Mouse (Mus musculus): ENCODE results near the gene Fxr2. TPM values are rescaled to one million over a fixed set of nuclear protein-coding genes. Genes with fewer than 3 reads are reported as not detected.

Gene Fxr2
- polyA plus RNA-seq, 1 experiment from 2014 or later, result 40.1 TPM

DNA sequence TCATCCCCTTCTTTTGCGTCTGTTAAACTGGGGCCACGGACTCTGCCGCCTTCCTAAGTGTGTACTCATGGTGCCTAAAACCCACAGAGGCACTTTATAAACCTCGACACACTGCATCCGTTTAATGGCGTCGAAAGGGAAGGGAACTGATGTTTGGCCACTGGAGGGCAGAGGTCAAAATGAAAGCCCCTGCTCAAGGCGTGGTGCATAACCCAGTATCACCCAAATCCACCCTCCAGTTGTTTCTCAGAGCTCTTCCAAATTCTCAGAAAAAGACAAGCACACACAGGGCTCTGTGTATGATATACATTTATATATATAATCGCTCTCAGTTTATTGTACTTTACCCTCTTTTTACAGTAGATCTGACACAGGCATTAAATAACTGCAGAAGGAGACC is 33.4 kb upstream of the Fxr2 start:
- ATAC-seq (ENCODE audit: insufficient number of reproducible peaks, low FRiP score), result no peak; the same call in 1 of the 2 replicates
- Histone ChIP-seq H3K4me2 (peak overlapping the region; percentile 46; the same call in 1 of the 2 replicates), H3K4me3 (no peak overlapping the region), H3K4me1 (replicated peaks) (peaks cover 54% of the 10 kb centered on the region), H3K9ac (no peak overlapping the region), H3K27ac (ENCODE audit: poor library complexity, severe bottlenecking) (peak overlapping the region; percentile 81), H3K27me3 (replicated peaks) (no peaks in the 10 kb centered on the region), H3K9me3 (replicated peaks) (no peaks in the 10 kb centered on the region), H3K36me3 (no peaks in the 10 kb centered on the region)
- 11% methylated on average over 9 of the region's 9 CpGs for WGBS

DNA sequence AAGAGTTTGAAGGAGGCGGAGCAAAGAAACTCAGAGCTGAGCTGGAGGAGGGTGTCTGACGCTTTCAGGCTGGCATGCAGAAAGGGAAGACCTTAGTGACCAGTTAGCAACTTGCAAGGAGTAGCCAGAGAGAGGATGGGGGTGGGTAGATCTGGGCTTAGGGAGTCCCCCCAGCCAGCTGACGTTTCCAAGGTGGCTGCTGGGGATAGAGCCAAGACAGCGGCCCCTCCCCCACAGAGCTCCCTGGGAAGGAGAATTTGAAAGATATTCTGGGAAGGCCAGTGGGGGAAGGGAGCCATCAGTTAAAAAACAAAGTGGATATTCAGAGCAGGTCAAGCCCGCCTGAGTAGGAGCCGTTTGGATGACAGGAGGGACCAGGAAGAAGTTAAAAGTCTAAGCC is 32.7 kb upstream of the Fxr2 start:
- WGBS, result 3% methylated on average over 6 of the region's 6 CpGs
- Histone ChIP-seq H3K9me3 (replicated peaks) (no peaks in the 10 kb centered on the region), H3K27me3 (replicated peaks) (no peaks in the 10 kb centered on the region), H3K4me2 (peak overlapping the region; percentile 46), H3K4me3 (0 out of 2 replicates have a peak overlapping the region, but pooled peaks have one; percentile 2), H3K4me1 (replicated peaks) (peaks cover 59% of the 10 kb centered on the region), H3K9ac (0 out of 2 replicates have a peak overlapping the region, but pooled peaks have one; percentile 28), H3K27ac (ENCODE audit: poor library complexity, severe bottlenecking) (peak overlapping the region; percentile 81), H3K36me3 (no peaks in the 10 kb centered on the region)
- peak; percentile 56; the same call in 1 of the 2 replicates for ATAC-seq (ENCODE audit: insufficient number of reproducible peaks, low FRiP score)

DNA sequence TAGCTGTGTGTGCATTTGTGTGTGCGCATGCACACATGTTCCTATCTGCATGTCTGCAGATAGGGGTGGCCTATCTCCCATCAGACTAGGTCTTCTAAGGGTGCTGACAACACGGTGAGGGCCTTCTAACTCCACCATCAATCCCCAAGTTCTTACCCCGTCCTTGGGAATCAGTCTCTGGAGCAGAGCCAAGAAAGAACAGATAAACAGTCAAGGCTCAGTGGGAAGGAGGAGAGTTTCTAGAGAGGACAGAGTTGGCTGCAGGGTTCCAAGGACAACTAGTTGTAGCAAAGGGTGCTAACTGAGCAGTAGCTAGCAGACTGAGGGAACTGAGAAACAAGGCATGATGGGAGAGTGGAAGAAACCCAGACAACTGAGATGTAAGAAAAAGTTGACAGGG is 31.0 kb upstream of the Fxr2 start:
- no peaks in the 10 kb centered on the region for H3K36me3 ChIP-seq
- H3K27ac ChIP-seq (ENCODE audit: poor library complexity, severe bottlenecking), result peak overlapping the region; percentile 32
- H3K27me3 ChIP-seq (replicated peaks), result no peaks in the 10 kb centered on the region
- peaks cover 69% of the 10 kb centered on the region for H3K4me1 ChIP-seq (replicated peaks)
- H3K4me2 ChIP-seq, result 0 out of 2 replicates have a peak overlapping the region, but pooled peaks have one; percentile 6
- H3K9me3 ChIP-seq (replicated peaks), result no peaks in the 10 kb centered on the region
- no peak overlapping the region for H3K9ac ChIP-seq
- no peak for ATAC-seq (ENCODE audit: insufficient number of reproducible peaks, low FRiP score)
- H3K4me3 ChIP-seq, result no peak overlapping the region
- WGBS, result 31% methylated on average over 3 of the region's 3 CpGs

DNA sequence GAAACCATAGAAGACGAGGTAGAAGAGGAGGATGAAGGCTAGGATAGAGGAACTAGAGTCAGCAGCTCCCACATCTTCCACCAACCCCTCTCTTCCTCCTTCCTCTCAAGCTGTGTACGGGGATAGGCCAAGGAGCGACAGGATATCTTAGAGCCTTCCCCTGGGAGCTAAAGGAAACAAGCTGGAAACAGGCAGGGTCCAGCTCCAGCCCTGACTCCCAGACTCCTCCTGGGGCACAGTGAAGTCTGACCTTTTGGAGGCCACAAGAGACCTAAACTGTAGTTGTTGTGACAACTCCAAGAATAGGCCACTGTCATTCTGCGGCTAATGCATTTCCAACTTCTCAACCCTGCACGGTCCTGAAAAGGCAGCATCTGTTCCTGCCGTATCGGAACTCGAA is 29.3 kb upstream of the Fxr2 start:
- no peak for ATAC-seq (ENCODE audit: insufficient number of reproducible peaks, low FRiP score)
- Histone ChIP-seq H3K36me3 (no peaks in the 10 kb centered on the region), H3K27ac (ENCODE audit: poor library complexity, severe bottlenecking) (no peak overlapping the region), H3K27me3 (replicated peaks) (no peaks in the 10 kb centered on the region), H3K9me3 (replicated peaks) (no peaks in the 10 kb centered on the region), H3K4me3 (no peak overlapping the region), H3K4me2 (peak overlapping the region; percentile 100; the same call in 1 of the 2 replicates), H3K9ac (no peak overlapping the region), H3K4me1 (replicated peaks) (peaks cover 69% of the 10 kb centered on the region)
- WGBS, result 67% methylated on average over 8 of the region's 8 CpGs

- Histone ChIP-seq H3K27me3 (replicated peaks) (no peaks in the 10 kb centered on the region), H3K9ac (peak overlapping the region; percentile 78; the same call in 1 of the 2 replicates), H3K27ac (ENCODE audit: poor library complexity, severe bottlenecking) (peak overlapping the region; percentile 68; the same call in 1 of the 2 replicates), H3K4me1 (replicated peaks) (peaks cover 66% of the 10 kb centered on the region), H3K4me3 (peak overlapping the region; percentile 59), H3K9me3 (replicated peaks) (no peaks in the 10 kb centered on the region), H3K36me3 (no peaks in the 10 kb centered on the region), H3K4me2 (peak overlapping the region; percentile 100)
- 58% methylated on average over 3 of the region's 3 CpGs for WGBS
- no peak for ATAC-seq (ENCODE audit: insufficient number of reproducible peaks, low FRiP score)
These were observed 28.4 kb upstream of the Fxr2 start for GRCm38 (mm10) chr11:69604347-69604746.

DNA sequence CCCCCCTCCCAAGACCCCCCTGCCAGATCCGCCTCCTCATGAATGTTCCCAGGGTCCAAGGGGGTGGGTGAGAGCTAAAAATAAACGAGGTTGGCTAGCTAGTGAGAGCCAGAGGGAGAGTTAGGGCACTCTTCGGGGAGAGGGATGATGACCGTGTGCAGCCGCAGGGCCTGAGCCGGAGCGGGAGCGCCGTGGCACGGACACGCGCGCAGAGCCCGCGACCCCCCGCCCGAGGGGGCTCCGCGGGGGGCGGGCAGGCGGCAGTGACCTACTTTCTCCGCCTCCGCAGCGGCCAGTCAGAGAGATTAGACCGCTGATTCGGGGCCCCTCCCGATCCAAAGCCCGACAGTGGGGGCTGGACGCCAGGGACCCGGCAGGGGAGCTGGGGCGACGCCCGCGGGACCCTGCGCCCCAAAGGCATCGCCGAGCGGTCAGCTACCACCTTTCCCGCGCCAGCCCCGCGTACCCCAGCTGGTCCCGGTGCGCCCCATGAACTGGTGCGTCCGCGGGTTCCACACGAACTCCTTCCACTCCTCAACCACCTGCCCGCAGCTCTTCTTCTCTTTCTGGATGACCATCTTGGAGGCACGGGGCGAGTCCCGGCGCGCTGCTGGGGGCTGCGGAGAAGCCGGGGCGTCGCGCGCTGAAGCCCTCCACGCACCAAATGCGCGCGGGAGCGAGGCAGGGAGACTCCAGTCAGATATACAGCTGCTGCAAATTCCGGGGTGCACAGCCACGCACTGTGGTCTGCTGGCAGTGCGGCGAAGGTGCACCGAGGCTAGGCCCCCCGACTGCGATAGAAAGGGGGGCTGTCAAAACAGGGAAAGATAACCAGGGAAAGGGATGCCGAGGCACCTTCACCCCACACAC is 27.8 kb upstream of the Fxr2 start:
- WGBS, result under 1% methylated on average over 72 of the region's 73 CpGs
- no peaks in the 10 kb centered on the region for H3K27me3 ChIP-seq (replicated peaks)
- H3K36me3 ChIP-seq, result no peaks in the 10 kb centered on the region
- peak overlapping the region; percentile 59 for H3K4me3 ChIP-seq
- H3K9me3 ChIP-seq (replicated peaks), result no peaks in the 10 kb centered on the region
- H3K4me2 ChIP-seq, result peak overlapping the region; percentile 100
- H3K4me1 ChIP-seq (replicated peaks), result peaks cover 59% of the 10 kb centered on the region
- peak overlapping the region; percentile 68 for H3K27ac ChIP-seq (ENCODE audit: poor library complexity, severe bottlenecking)
- peak; percentile 20; the same call in 1 of the 2 replicates for ATAC-seq (ENCODE audit: insufficient number of reproducible peaks, low FRiP score)
- peak overlapping the region; percentile 78 for H3K9ac ChIP-seq

DNA sequence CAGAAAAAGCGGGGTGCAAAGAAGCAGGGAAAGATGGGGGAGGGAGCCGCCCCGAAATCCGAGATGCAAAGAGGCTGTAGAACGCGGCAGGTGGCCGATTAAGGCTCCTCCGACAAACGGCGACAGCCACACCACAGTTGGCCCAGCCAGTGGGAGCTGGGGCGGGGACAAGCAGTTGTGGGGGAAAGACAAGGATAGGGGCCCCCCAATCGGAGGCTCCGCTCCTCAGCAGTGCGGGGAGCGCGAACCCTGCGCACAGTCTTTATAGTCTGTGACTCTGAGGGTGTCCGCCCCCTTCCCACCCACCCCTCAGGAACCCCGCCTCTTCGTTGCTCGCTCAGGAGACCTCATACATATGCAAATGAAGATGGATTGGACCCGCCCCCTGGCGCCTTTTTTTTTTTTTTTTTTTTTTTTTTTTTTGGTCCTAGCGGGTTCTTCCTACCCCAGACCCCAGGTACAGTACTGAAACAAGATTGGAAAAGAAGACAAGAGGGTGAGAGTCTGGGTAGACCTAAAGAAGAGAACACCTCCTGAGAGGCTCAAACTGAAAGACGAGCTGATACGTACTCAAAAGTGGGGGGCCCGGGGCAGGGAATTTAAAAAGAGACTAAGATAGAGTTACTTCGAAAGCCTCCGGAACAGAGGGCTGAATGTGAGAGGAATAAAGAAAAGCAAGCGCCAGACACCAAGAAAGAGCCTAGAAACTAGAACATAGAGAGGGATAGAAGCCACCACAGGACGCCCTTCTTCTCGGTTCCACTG is 26.9 kb upstream of the Fxr2 start, which contains the start of gene Atp1b2:
Atp1b2 (minus strand) TSS at position 217 of the 765 bp plus-strand sequence.
- Histone ChIP-seq H3K9me3 (replicated peaks) (no peaks in the 10 kb centered on the region), H3K4me3 (peak within 1 kb of the TSS; percentile 59), H3K9ac (peak within 1 kb of the TSS; percentile 78), H3K4me2 (peak within 1 kb of the TSS; percentile 100), H3K27me3 (replicated peaks) (no peaks in the 10 kb centered on the region), H3K4me1 (replicated peaks) (peaks cover 51% of the 10 kb centered on the region), H3K36me3 (no peaks in the 10 kb centered on the region), H3K27ac (ENCODE audit: poor library complexity, severe bottlenecking) (peak within 1 kb of the TSS; percentile 68)
- 3% methylated on average over 32 of the region's 32 CpGs for WGBS
- peak; percentile 94 for ATAC-seq (ENCODE audit: insufficient number of reproducible peaks, low FRiP score)

DNA sequence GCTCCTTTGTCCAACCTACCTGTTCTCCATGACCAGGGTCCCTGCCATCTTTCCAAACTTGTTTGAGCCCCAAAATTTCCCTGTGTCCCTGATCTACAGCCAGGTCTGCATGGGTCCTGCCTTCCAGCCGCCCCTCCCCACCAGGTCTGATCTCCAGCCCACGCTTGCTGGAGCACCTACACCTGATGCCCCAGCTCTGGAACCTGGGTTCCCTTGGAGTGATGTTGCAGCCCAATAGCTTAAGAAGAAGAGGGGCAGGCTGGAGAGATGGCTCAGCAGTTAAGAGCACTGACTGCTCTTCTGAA is 26.3 kb upstream of the Fxr2 start:
- no peaks in the 10 kb centered on the region for H3K27me3 ChIP-seq (replicated peaks)
- peak overlapping the region; percentile 59 for H3K4me3 ChIP-seq
- peak overlapping the region; percentile 46; the same call in 1 of the 2 replicates for H3K27ac ChIP-seq (ENCODE audit: poor library complexity, severe bottlenecking)
- 67% methylated on average over 2 of the region's 2 CpGs for WGBS
- H3K4me1 ChIP-seq (replicated peaks), result peaks cover 45% of the 10 kb centered on the region
- no peaks in the 10 kb centered on the region for H3K9me3 ChIP-seq (replicated peaks)
- ATAC-seq (ENCODE audit: insufficient number of reproducible peaks, low FRiP score), result no peak
- 0 out of 2 replicates have a peak overlapping the region, but pooled peaks have one; percentile 40 for H3K9ac ChIP-seq
- no peaks in the 10 kb centered on the region for H3K36me3 ChIP-seq
- peak overlapping the region; percentile 100 for H3K4me2 ChIP-seq

DNA sequence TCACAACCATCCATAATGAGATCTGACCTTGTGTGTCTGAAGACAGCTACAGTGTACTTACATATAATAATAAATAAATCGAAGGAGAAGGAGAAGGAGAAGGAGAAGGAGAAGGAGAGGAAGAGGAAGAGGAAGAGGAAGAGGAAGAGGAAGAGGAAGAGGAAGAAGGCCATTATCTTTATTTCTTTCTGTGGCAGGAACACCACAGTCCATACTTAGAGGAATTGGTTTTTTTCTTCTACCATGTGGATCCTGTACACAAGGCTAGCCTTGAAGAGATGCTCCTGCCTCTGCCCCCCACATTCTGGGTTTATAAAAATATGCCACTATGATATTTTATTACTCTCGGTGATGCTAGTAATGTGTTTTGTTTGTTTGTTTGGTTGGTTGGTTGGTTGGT is 26.0 kb upstream of the Fxr2 start:
- H3K4me2 ChIP-seq, result no peak overlapping the region

GRCm38 (mm10) chr11:69608525-69608924 is 24.3 kb upstream of the Fxr2 start:
- Histone ChIP-seq H3K36me3 (no peaks in the 10 kb centered on the region), H3K9ac (no peak overlapping the region), H3K4me2 (no peak overlapping the region), H3K27me3 (replicated peaks) (no peaks in the 10 kb centered on the region), H3K4me1 (replicated peaks) (peaks cover 28% of the 10 kb centered on the region), H3K27ac (ENCODE audit: poor library complexity, severe bottlenecking) (no peak overlapping the region), H3K4me3 (no peak overlapping the region), H3K9me3 (replicated peaks) (no peaks in the 10 kb centered on the region)
- WGBS, result 64% methylated on average over 3 of the region's 3 CpGs
- ATAC-seq (ENCODE audit: insufficient number of reproducible peaks, low FRiP score), result no peak

More for the DNA sequence above, 26.0 kb upstream of the Fxr2 start:
- Histone ChIP-seq H3K4me1 (replicated peaks) (peaks cover 41% of the 10 kb centered on the region), H3K27me3 (replicated peaks) (no peaks in the 10 kb centered on the region), H3K27ac (ENCODE audit: poor library complexity, severe bottlenecking) (no peak overlapping the region), H3K9ac (no peak overlapping the region), H3K9me3 (replicated peaks) (no peaks in the 10 kb centered on the region), H3K36me3 (no peaks in the 10 kb centered on the region), H3K4me3 (no peak overlapping the region)
- WGBS, result 82% methylated on average over 2 of the region's 2 CpGs
- no peak for ATAC-seq (ENCODE audit: insufficient number of reproducible peaks, low FRiP score)

- no peak for ATAC-seq (ENCODE audit: insufficient number of reproducible peaks, low FRiP score)
- H3K27ac ChIP-seq (ENCODE audit: poor library complexity, severe bottlenecking), result no peak overlapping the region
- H3K4me1 ChIP-seq (replicated peaks), result peaks cover 22% of the 10 kb centered on the region
- no peaks in the 10 kb centered on the region for H3K9me3 ChIP-seq (replicated peaks)
- no peak overlapping the region for H3K4me3 ChIP-seq
- WGBS, result 43% methylated on average over 7 of the region's 7 CpGs
- H3K4me2 ChIP-seq, result no peak overlapping the region
- no peak overlapping the region for H3K9ac ChIP-seq
- no peaks in the 10 kb centered on the region for H3K36me3 ChIP-seq
- no peaks in the 10 kb centered on the region for H3K27me3 ChIP-seq (replicated peaks)
These were observed 23.4 kb upstream of the Fxr2 start for GRCm38 (mm10) chr11:69609416-69609815.
